Mouse (Mus musculus) limb, embryonic 15.5 days (tissue): ENCODE data around the gene Syngr1. TPM values are rescaled to one million over a fixed set of nuclear protein-coding genes. Genes with fewer than 3 reads are reported as not detected.
A peak's percentile ranks its signal among the peaks of the same experiment; 100 is the strongest.

Source experiments
- ATAC-seq: fragments of 200-750 bp; cut with Nextera tagmentation; 2 replicates; pipeline ENCODE4 v1.8.0; 2017; ENCODE audit warnings: low read depth, moderate TSS enrichment; ENCODE audit not compliant: insufficient number of reproducible peaks, low FRiP score, low TSS enrichment
- H3K27ac ChIP-seq: fragments of 300-500 bp; sonication (generic); 2 replicates; pipeline ENCODE4 v1.5.1; 2015; ENCODE audit warnings: moderate library complexity, mild to moderate bottlenecking, inconsistent platforms
- H3K27me3 ChIP-seq: fragments of 300-500 bp; sonication (generic); 2 replicates; pipeline ENCODE4 v1.6.1; 2015; ENCODE audit warnings: inconsistent platforms
- H3K36me3 ChIP-seq: fragments of 300-500 bp; sonication (generic); 2 replicates; pipeline ENCODE4 v1.6.1; 2015; ENCODE audit warnings: inconsistent platforms
- H3K4me1 ChIP-seq: fragments of 300-500 bp; sonication (generic); 2 replicates; pipeline ENCODE4 v1.6.1; 2015; ENCODE audit warnings: inconsistent platforms
- H3K4me2 ChIP-seq: fragments of 300-500 bp; sonication (generic); 2 replicates; pipeline ENCODE4 v1.6.1; 2015; ENCODE audit warnings: mild to moderate bottlenecking, inconsistent platforms
- H3K4me3 ChIP-seq: fragments of 300-500 bp; sonication (generic); 2 replicates; pipeline ENCODE4 v1.5.1; 2015; ENCODE audit warnings: mild to moderate bottlenecking, inconsistent platforms
- H3K9ac ChIP-seq: fragments of 300-500 bp; sonication (generic); 2 replicates; pipeline ENCODE4 v1.6.1; 2015; ENCODE audit warnings: inconsistent platforms
- H3K9me3 ChIP-seq: fragments of 300-500 bp; sonication (generic); 2 replicates; pipeline ENCODE4 v1.6.1; 2016; ENCODE audit warnings: inconsistent platforms
- WGBS: fragments of 180-500 bp; shearing (Covaris S2); methylation state at CpG from one replicate; pipeline ENCODE4 v1.1.7; 2015; 5-methylcytosine and 5-hydroxymethylcytosine counted together
- polyA plus RNA-seq: library from polyadenylated mRNA; unstranded; fragments of >200 nt; fragmentation: Nextera tagmentation; extraction: Ambion mirVana; gene quantifications from 2 replicates; pipeline ENCODE4 v1.2.1, GENCODE M21; 2015

Gene Syngr1
- polyA plus RNA-seq, 1 experiment from 2014 or later, result 10.4 TPM

- Histone ChIP-seq H3K27ac (no peak overlapping the region), H3K4me2 (no peak overlapping the region), H3K4me1 (peaks cover 11% of the 10 kb centered on the region), H3K9ac (no peak overlapping the region), H3K4me3 (no peak overlapping the region), H3K27me3 (no peaks in the 10 kb centered on the region), H3K36me3 (no peaks in the 10 kb centered on the region), H3K9me3 (no peaks in the 10 kb centered on the region)
- ATAC-seq, result no peak
- WGBS, result 86% methylated on average over 7 of the region's 7 CpGs
Measured at GRCm38 (mm10) chr15:80058151-80058550, 33.0 kb upstream of the Syngr1 start.

GRCm38 (mm10) chr15:80059606-80060005, 31.5 kb upstream of the Syngr1 start:
- no peak overlapping the region for H3K27ac ChIP-seq
- peaks cover 12% of the 10 kb centered on the region for H3K4me1 ChIP-seq
- H3K4me2 ChIP-seq, result no peak overlapping the region
- H3K36me3 ChIP-seq, result no peaks in the 10 kb centered on the region
- no peaks in the 10 kb centered on the region for H3K27me3 ChIP-seq
- H3K9ac ChIP-seq, result no peak overlapping the region
- WGBS, result 63% methylated on average over 7 of the region's 7 CpGs
- no peaks in the 10 kb centered on the region for H3K9me3 ChIP-seq
- ATAC-seq, result no peak
- no peak overlapping the region for H3K4me3 ChIP-seq

GRCm38 (mm10) chr15:80060356-80061070, 30.6 kb upstream of the Syngr1 start:
- no peak overlapping the region for H3K4me2 ChIP-seq
- H3K9me3 ChIP-seq, result no peaks in the 10 kb centered on the region
- no peak overlapping the region for H3K4me3 ChIP-seq
- H3K36me3 ChIP-seq, result no peaks in the 10 kb centered on the region
- H3K9ac ChIP-seq, result no peak overlapping the region
- H3K27ac ChIP-seq, result no peak overlapping the region
- WGBS, result 90% methylated on average over 8 of the region's 8 CpGs
- no peaks in the 10 kb centered on the region for H3K27me3 ChIP-seq
- no peak for ATAC-seq
- H3K4me1 ChIP-seq, result peaks cover 17% of the 10 kb centered on the region

GRCm38 (mm10) chr15:80061071-80061550, 30.0 kb upstream of the Syngr1 start:
- Histone ChIP-seq H3K4me2 (no peak overlapping the region), H3K9ac (no peak overlapping the region), H3K27ac (no peak overlapping the region), H3K9me3 (no peaks in the 10 kb centered on the region), H3K36me3 (no peaks in the 10 kb centered on the region), H3K4me3 (no peak overlapping the region), H3K4me1 (peaks cover 17% of the 10 kb centered on the region), H3K27me3 (no peaks in the 10 kb centered on the region)
- 91% methylated on average over 4 of the region's 4 CpGs for WGBS
- ATAC-seq, result no peak

GRCm38 (mm10) chr15:80062339-80062738, 28.8 kb upstream of the Syngr1 start:
- 37% methylated on average over 8 of the region's 9 CpGs for WGBS
- Histone ChIP-seq H3K36me3 (no peaks in the 10 kb centered on the region), H3K4me2 (no peak overlapping the region), H3K9me3 (no peaks in the 10 kb centered on the region), H3K4me3 (no peak overlapping the region), H3K27ac (no peak overlapping the region), H3K9ac (no peak overlapping the region), H3K4me1 (peaks cover 19% of the 10 kb centered on the region), H3K27me3 (no peaks in the 10 kb centered on the region)
- no peak for ATAC-seq

- ATAC-seq, result no peak
- Histone ChIP-seq H3K9ac (no peak overlapping the region), H3K4me1 (peaks cover 22% of the 10 kb centered on the region), H3K4me2 (no peak overlapping the region), H3K27me3 (no peaks in the 10 kb centered on the region), H3K36me3 (no peaks in the 10 kb centered on the region), H3K9me3 (no peaks in the 10 kb centered on the region), H3K27ac (no peak overlapping the region), H3K4me3 (no peak overlapping the region)
- 13% methylated on average over 5 of the region's 5 CpGs for WGBS
Measured at GRCm38 (mm10) chr15:80062821-80063220, 28.3 kb upstream of the Syngr1 start.

GRCm38 (mm10) chr15:80064965-80065364, 26.2 kb upstream of the Syngr1 start:
- Histone ChIP-seq H3K27me3 (no peaks in the 10 kb centered on the region), H3K36me3 (no peaks in the 10 kb centered on the region), H3K9me3 (no peaks in the 10 kb centered on the region), H3K4me1 (peaks cover 22% of the 10 kb centered on the region), H3K4me3 (no peak overlapping the region), H3K9ac (no peak overlapping the region), H3K27ac (0 out of 2 replicates have a peak overlapping the region, but pooled peaks have one; percentile 9), H3K4me2 (no peak overlapping the region)
- 58% methylated on average over 5 of the region's 5 CpGs for WGBS
- no peak for ATAC-seq

- WGBS, result 15% methylated on average over 13 of the region's 13 CpGs
- no peaks in the 10 kb centered on the region for H3K36me3 ChIP-seq
- no peak overlapping the region for H3K4me3 ChIP-seq
- H3K27me3 ChIP-seq, result no peaks in the 10 kb centered on the region
- 0 out of 2 replicates have a peak overlapping the region, but pooled peaks have one; percentile 9 for H3K27ac ChIP-seq
- ATAC-seq, result no peak
- H3K4me1 ChIP-seq, result peaks cover 22% of the 10 kb centered on the region
- no peak overlapping the region for H3K9ac ChIP-seq
- no peak overlapping the region for H3K4me2 ChIP-seq
- no peaks in the 10 kb centered on the region for H3K9me3 ChIP-seq
Measured at GRCm38 (mm10) chr15:80065414-80065813, 25.7 kb upstream of the Syngr1 start.

GRCm38 (mm10) chr15:80066538-80066937, 24.6 kb upstream of the Syngr1 start:
- H3K4me3 ChIP-seq, result no peak overlapping the region
- no peak for ATAC-seq
- no peak overlapping the region for H3K27ac ChIP-seq
- no peaks in the 10 kb centered on the region for H3K9me3 ChIP-seq
- H3K36me3 ChIP-seq, result no peaks in the 10 kb centered on the region
- H3K4me2 ChIP-seq, result no peak overlapping the region
- H3K4me1 ChIP-seq, result peaks cover 21% of the 10 kb centered on the region
- no peaks in the 10 kb centered on the region for H3K27me3 ChIP-seq
- H3K9ac ChIP-seq, result no peak overlapping the region
- WGBS, result 64% methylated on average over 3 of the region's 3 CpGs

- H3K9me3 ChIP-seq, result no peaks in the 10 kb centered on the region
- no peaks in the 10 kb centered on the region for H3K36me3 ChIP-seq
- WGBS, result 41% methylated on average over 4 of the region's 4 CpGs
- ATAC-seq, result no peak
- no peak overlapping the region for H3K4me2 ChIP-seq
- H3K27me3 ChIP-seq, result no peaks in the 10 kb centered on the region
- H3K9ac ChIP-seq, result no peak overlapping the region
- peaks cover 11% of the 10 kb centered on the region for H3K4me1 ChIP-seq
- no peak overlapping the region for H3K4me3 ChIP-seq
- H3K27ac ChIP-seq, result no peak overlapping the region
Measured at GRCm38 (mm10) chr15:80069171-80069570, 22.0 kb upstream of the Syngr1 start.

- no peak overlapping the region for H3K4me2 ChIP-seq
- WGBS, result 51% methylated on average over 8 of the region's 8 CpGs
- no peaks in the 10 kb centered on the region for H3K36me3 ChIP-seq
- H3K4me3 ChIP-seq, result no peak overlapping the region
- H3K9ac ChIP-seq, result no peak overlapping the region
- H3K27ac ChIP-seq, result no peak overlapping the region
- H3K9me3 ChIP-seq, result no peaks in the 10 kb centered on the region
- H3K4me1 ChIP-seq, result peaks cover 13% of the 10 kb centered on the region
- no peak for ATAC-seq
- no peaks in the 10 kb centered on the region for H3K27me3 ChIP-seq
Measured at GRCm38 (mm10) chr15:80070095-80070644, 21.0 kb upstream of the Syngr1 start.

GRCm38 (mm10) chr15:80071951-80072437, 19.1 kb upstream of the Syngr1 start:
- Histone ChIP-seq H3K4me1 (peaks cover 24% of the 10 kb centered on the region), H3K9me3 (no peaks in the 10 kb centered on the region), H3K4me2 (no peak overlapping the region), H3K27me3 (no peaks in the 10 kb centered on the region), H3K27ac (no peak overlapping the region), H3K9ac (no peak overlapping the region), H3K36me3 (peaks cover 9% of the 10 kb centered on the region; the same call in 1 of the 2 replicates), H3K4me3 (no peak overlapping the region)
- no peak for ATAC-seq
- WGBS, result 38% methylated on average over 9 of the region's 9 CpGs
